Mouse (Mus musculus) Muller cell, postnatal 12 days (primary cell): ENCODE data around the gene Vax2.

ENCODE experiments used
- DNase-seq: peaks from one replicate; pipeline ENCODE4 v3.0.0-alpha.2; 2015; ENCODE audit errors: inconsistent ontology term

Vax2 gene

DNA sequence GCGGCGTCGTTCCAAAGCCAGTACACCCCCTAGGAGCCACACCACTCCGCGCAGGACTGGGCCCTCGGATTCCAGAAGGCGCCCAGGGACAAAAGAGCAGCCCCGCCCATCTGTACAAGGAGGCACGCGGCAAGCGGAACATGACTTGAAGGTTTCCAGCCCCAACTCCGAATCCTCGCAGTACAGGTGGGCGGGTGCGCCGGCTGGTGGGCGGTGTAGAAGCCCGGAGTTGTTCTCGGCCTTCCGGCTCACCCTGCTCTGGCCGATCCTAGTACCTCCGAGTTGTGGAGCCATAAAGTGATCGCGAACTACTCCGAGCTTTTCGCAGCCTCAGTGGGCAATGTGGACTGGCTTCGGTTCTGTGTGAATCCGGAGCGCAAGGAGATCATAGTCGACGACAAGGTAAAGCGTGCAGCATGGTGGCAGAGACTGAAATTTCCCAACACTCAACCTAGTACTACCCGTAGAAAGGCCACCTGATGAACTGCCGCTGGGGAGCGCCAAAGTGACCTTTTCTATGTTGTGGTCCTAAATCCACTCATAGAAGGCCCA is 51.9 kb downstream of the Vax2 start:
- DNase-seq: peak; percentile 61

DNA sequence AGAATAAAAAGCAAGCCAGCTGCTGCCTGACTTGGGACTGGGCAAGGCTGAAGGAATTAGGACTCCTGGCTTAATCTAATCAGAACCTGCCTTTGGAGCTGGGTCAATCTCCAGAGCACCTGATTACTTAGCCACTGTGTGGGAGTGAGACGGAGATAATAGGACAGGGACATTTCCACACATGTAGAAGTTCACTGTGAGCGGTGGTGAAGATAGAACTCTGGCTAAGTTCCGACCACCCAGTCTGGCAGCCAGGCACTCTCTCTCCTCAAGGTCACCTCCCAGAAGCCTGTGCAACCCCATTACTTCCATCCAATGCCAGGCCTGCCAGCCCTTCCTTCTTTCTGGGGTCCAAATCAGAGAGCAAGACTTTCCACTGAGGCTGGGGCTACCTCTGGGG is 55.9 kb downstream of the Vax2 start:
- DNase-seq: no peak

GRCm38 (mm10) chr6:83768485-83768884 is 57.4 kb downstream of the Vax2 start:
- no peak for DNase-seq

- DNase-seq: no peak
These were observed 63.1 kb downstream of the Vax2 start for GRCm38 (mm10) chr6:83774126-83774525.

- no peak for DNase-seq
These were observed 63.9 kb downstream of the Vax2 start for GRCm38 (mm10) chr6:83774781-83775563.

GRCm38 (mm10) chr6:83775638-83776293 is 64.7 kb downstream of the Vax2 start, which contains the start of gene Tex261:
Gene Tex261 (minus strand): TSS chr6:83775813.
- peak; percentile 95 for DNase-seq

DNA sequence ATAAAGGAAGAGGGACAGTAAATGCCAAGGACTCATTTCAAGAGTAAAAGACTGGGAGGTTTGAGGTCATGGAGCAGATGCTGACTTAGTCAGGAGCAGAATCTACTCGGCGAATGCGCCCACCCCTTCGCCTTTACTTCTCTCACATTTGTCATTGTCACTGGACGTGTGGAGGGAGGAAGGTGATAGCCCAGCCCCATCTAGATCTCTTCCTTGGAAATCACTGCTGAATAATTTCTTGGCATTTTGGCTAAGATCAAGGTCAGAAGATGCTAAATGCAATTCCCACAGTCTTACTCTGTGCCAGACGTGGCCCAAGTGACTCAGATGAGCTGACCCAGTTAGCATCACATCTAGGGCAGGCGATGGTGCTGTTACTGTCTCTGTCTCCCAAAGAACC is 67.2 kb downstream of the Vax2 start:
- no peak for DNase-seq

GRCm38 (mm10) chr6:83779026-83779425 is 68.0 kb downstream of the Vax2 start:
- peak; percentile 41 for DNase-seq

DNA sequence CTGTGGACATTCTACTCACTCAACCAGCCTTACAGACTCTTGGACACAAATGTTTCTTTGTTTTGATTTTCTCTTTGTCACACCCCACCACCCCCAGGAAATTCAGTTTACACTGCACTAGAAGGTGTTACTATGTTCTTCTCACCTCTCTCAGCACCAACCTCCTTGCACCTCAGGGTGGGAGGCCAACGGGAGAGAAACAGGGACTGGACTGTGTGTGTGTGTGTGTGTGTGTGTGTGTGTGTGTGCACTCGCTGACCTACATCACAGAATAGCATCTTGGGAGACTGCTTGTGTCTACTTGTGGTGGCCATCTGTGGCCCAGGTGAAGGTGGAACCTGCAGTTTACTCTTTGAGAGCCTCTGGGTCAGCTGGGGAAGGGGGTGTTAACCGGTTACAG is 75.4 kb downstream of the Vax2 start:
- no peak for DNase-seq
